Mouse (Mus musculus) cerebellum, adult 2 months (tissue): ENCODE measurements around the gene Aicda.

Experiments
- CTCF ChIP-seq: fragments of 200-500 bp; IDR thresholded peaks from 2 replicates; pipeline ENCODE4 v1.5.1; 2011; ENCODE audit warnings: low read depth, mild to moderate bottlenecking, control low read depth, low read length, moderate library complexity, borderline replicate concordance; ENCODE audit not compliant: insufficient read depth
- POLR2A ChIP-seq: fragments of 200-500 bp; IDR thresholded peaks from 2 replicates; pipeline ENCODE4 v1.6.1; 2011; ENCODE audit warnings: low read length, control low read depth, borderline replicate concordance; ENCODE audit not compliant: insufficient read depth

- TF ChIP-seq CTCF (no peak), POLR2A (no peak)
These were observed 45.1 kb upstream of the Aicda start for GRCm38 (mm10) chr6:122508494-122508893.
